Mouse (Mus musculus) cerebellum, adult (tissue): Measurements from ENCODE around the gene Kat6b.
"Not testable (repeated sequence)": the region's sequence is repeated elsewhere in the genome, so short reads cannot be mapped to it uniquely, and the experiment has no call there.

Source experiments
- ATAC-seq: cut with Nextera tagmentation; 2 replicates; pipeline ENCODE4 v1.9.2; 2017; ENCODE audit warnings: mild to moderate bottlenecking, moderate library complexity, mixed read lengths; ENCODE audit not compliant: insufficient number of reproducible peaks, low FRiP score, low TSS enrichment

Gene Kat6b

GRCm38 (mm10) chr14:21481231-21481630, at the start of gene Kat6b:
Gene Kat6b, plus strand, starts transcription at chr14:21481434.
- no peak for ATAC-seq

DNA sequence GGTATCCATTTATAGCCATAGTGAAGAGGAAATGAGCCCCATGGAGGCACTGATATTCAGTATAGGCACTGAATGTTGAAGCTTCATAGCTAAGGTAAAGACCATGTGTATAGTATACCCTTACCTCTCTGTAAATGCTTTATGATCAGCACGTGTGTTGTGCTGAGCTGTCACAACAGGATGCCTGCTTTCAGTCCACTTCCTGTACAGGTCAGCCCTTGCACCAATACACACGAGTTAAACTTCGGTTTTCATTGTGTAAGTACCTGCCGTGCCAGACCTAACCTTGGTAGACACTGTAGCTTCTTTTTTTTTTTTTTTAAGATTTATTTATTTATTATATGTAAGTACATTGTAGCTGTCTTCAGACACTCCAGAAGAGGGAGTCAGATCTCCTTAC, 47.8 kb upstream of the Kat6b start:
- ATAC-seq: no peak

DNA sequence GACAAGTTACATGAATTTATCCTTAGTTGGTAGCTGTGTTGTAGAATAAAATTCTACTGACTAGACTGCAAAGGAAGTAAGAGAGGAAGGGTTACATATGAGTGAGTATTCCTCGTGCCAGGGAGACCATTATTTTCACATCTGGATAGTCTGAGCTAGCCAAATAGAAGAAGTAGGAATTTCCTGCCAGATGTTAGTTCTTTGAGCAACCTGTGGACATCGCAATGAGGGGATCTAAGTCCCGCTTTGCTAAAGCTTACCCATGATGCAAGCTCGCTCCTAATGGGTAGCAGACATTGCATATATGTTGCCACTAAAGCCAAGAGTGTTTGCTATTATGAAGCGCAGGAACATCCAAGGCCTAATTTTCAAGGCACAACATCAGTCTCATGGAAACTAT, 47.2 kb upstream of the Kat6b start:
- ATAC-seq: no peak

GRCm38 (mm10) chr14:21434686-21435085, 46.5 kb upstream of the Kat6b start:
- no peak for ATAC-seq

DNA sequence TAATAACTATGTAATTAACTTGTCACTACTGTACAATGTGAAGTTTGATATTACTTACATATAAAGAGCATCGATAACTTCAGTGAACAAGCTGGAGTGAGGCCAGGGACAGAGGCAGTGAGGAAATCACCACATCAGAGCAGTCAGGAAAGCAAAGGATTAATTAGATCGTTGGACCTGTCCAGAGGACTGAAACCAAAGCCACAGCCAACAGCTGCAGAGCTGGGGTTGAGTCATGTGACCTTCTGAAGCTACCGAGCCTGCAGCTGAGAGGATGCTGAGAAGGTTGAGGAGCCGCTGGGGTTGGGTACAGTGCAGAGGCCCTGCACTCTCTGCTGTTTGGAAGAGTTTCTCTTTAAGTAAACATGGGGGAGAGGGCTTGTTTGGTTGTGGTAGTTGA, 41.4 kb upstream of the Kat6b start:
- ATAC-seq: no peak

DNA sequence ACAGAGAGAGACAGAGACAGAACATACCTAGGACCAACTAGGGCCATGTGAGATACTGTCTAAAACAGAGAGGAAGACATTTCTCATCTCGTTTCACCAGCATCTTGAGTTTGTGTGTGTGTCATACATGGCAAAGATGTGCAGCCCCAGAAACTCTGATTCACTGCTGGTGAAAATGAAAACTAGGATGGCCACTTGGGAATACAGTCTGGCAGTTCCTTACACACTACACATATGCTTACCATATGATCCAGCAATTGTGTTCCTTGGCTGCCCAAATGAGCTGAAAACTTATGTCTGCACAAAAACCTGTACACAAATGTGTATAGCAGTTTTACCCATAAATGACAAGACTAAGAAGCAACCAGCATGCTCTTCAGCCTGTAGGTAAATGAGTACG, 40.7 kb upstream of the Kat6b start:
- no peak for ATAC-seq

DNA sequence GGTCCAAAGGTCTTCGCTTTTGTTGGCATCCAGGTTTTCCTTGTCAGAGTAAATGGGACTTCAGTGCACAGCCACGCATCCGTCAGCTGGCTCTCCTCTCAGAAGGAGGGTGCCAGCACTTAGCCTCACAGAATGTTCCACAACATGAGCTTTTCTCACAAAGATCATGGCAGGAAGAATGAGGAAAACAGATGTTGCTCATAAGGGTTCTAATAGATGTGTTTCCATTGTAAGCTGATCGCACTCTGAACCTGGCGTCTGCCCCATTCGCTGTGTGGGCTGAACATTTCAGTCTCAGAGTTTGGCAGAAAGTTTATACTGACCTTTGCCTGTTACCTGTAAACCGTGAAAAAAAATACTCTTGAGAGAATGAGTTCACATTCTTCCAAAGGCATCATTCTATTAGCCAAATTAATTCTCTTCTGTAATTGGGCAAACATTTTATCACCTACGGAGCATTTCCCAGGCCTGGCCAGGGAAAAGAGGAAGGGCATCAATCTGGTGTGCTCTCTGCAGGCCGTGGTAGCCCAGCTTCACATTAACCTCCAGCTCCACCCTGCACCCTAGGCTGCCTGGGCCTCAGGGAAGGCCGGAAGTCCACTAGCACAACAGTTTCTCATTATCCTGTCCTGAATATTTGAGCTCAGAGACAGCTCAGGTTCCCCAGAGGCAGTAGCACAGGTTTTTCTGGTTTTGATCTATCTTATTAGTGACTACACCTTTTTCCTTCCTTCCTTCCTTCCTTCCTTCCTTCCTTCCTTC, 39.3 kb upstream of the Kat6b start:
- no peak for ATAC-seq

DNA sequence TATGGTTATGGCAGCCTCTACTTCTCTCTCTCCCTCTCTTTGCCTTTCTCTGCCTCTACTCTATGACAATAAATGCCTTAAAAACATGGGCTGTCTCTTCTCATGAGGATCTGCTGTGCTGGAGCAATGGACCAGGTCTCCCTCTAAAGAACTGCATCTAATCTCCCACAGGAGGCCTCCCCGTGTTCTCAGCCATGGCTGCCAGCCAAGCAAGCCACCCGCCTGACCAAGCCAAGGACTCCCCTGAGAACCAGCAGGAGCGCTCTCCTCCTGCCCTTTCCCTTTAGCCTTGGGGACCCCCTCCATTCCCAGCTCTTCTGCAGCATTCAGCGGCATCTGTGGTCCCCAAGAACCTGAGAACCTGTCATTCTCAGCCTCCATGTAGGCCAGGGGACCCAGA, 28.7 kb upstream of the Kat6b start:
- no peak for ATAC-seq

DNA sequence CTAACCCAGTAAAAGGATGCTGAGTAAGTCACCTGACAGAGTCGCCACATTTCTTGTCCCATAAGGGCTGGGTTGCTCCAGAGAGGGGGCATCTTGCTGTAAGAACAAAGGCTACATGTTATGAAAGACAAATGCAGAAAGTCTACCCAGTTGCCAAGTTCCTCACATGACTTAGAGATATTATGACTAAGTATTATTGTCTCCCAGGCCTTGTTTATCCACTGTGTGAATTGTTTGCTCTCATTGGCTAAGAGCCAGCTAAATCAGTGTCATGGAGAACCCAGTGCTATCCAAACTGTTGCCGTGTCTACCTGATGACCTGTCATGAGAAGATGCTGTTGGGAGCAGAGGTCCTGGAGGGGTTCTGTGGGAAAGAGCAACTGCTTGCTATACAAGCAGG, 27.3 kb upstream of the Kat6b start:
- ATAC-seq: no peak

DNA sequence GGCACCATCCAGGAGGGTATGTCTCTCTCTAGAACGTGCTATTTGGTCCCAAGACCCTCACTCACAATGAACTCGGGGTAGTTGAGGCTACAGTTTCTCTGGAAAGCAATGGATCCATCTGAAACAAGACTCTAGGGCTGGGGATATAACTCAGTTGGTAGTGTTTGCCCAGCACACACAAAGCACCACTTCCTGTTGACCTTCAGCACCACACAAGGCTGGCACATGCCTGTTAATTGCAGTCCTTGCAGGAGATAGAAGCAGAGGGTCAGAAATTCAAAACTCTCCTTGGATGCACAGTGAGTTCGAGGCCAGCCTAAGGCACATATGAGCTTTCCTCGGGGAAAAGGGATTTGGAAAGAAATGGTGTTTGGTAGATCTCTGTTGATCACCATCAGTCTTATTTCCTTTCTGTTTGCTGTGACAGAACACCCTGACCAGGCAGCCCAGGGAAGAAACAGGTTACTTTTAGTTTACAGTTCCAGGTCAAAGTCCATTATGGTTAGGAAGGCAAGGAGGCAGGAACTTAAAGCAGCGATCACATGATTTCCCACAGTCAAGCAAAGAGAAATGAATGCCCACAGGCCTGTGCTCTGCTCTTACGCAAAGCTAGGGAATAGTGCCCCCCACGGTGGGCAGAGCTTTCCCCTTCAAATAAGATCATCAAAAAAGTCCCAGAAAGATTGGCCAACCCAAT, 25.4 kb upstream of the Kat6b start:
- no peak for ATAC-seq

GRCm38 (mm10) chr14:21456526-21456925, 24.7 kb upstream of the Kat6b start:
- ATAC-seq: no peak

GRCm38 (mm10) chr14:21457876-21458275, 23.4 kb upstream of the Kat6b start:
- no peak for ATAC-seq

DNA sequence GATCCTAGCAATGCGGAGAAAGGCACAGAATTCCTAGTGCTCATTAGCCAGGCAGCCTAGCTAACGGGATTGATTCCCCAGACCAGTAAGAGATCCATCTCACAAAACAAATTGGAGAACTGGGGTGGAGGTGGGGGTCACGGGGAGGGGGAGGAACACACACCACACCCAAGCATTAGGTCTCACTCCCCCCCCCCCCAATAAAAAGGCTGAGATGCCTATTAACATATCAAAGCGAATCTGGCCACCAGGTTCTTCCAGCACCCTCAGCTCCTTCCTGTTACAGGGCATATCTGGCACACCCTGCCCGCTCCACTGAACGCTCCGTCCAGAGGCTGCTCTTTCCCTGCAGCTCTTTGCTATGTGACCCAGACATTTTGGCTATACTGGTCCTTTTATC, 22.5 kb upstream of the Kat6b start:
- ATAC-seq: no peak

GRCm38 (mm10) chr14:21459163-21459562, 22.1 kb upstream of the Kat6b start:
- ATAC-seq: peak; percentile 59; the same call in 1 of the 2 replicates

DNA sequence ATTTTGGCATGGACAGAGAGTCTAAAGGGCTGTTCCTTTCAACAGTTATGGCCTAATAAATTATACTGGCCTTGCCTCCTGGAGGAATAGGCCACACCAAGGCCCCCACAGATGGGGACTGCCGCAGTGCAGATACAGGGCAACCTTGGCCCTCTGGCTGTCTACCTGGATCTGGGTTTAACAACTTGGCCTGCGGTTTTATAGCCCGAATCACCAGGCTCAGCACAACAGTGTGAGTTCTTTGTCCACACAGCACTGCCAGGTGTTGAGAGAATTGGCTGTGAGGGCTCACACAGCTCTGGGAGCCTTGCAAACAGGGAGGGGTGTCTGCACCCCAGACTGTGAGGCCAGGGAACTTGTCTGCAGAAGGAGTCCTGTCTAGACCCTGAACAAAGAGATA, 18.8 kb upstream of the Kat6b start:
- ATAC-seq: no peak

DNA sequence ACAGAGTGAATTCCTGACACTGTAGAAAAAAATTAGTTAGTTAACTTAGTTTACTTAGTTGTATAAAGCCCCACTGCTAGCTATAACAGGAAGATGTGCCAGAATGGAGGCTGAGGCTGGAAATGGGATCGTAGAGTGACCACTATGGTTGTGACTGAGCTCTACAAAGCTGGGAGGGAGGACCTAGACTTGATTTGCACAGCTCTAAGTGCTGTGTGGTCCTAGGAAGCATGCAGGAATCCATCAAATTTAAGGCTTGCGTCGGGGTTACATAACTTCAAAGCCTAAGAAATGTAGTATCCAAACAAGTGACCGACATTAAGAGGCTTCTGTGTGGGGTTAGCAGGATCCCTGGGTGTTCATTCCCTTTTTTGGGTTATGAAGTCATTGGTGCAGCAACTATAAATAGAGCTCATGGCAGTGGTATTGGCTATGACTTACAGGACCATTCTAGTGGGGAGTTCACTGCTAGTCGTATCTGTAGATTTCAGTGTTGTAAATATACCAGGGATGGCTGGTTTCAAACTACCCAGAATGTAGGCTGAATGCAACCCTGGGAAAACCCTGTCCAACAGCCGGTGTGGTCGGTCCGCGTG, 18.0 kb upstream of the Kat6b start:
- ATAC-seq: no peak

- no peak for ATAC-seq
Measured at GRCm38 (mm10) chr14:21470386-21470785, 10.8 kb upstream of the Kat6b start.

DNA sequence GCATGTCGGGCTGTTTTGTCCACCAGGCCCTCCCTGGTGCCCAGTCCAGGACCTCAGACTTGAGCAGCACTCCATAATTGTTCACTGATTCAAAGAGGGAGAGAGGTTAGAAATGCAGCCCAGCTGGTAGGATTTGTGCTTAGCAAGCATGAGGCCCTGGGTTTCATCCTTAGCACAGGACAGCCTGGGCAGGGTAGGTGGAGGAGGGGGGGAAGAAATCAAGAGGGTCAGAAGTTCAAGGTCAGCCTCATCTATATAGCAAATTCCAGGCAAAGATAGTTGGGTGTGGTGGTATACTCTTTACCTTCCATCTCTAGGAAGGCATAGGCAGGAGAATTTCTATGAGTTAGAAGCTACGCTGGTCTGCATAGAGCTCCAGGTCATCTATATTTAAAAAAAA, 9.3 kb upstream of the Kat6b start:
- ATAC-seq: no peak

- not testable (repeated sequence) for ATAC-seq
Measured at GRCm38 (mm10) chr14:21474593-21475132, 6.6 kb upstream of the Kat6b start.

- ATAC-seq: no peak
Measured at GRCm38 (mm10) chr14:21477181-21477580, 4.1 kb upstream of the Kat6b start.

- ATAC-seq: no peak
Measured at GRCm38 (mm10) chr14:21479566-21479965, 1.7 kb upstream of the Kat6b start.
